Mouse (Mus musculus) stomach, postnatal 0 days (tissue): ENCODE measurements around the gene Ccr7. TPM values are rescaled to one million over a fixed set of nuclear protein-coding genes. Genes with fewer than 3 reads are reported as not detected.

Experiments
- ATAC-seq: fragments of 200-750 bp; cut with Nextera tagmentation; 2 replicates; pipeline ENCODE4 v1.8.0; 2017; ENCODE audit not compliant: low FRiP score, low TSS enrichment
- DNase-seq: peaks from one replicate; pipeline ENCODE4 v3.0.0-alpha.2; 2016; ENCODE audit warnings: low spot score
- H3K27ac ChIP-seq: fragments of 300-500 bp; sonication (generic); replicated peaks from 2 replicates; pipeline ENCODE4 v1.5.1; 2014; ENCODE audit warnings: mild to moderate bottlenecking, control low read depth
- H3K27me3 ChIP-seq: fragments of 300-500 bp; sonication (generic); 2 replicates; pipeline ENCODE4 v1.6.1; 2014; ENCODE audit warnings: low read length; ENCODE audit not compliant: control insufficient read depth, insufficient read depth
- H3K36me3 ChIP-seq: fragments of 300-500 bp; sonication (generic); 2 replicates; pipeline ENCODE4 v1.6.1; 2014; ENCODE audit warnings: low read length, mixed read lengths; ENCODE audit not compliant: control insufficient read depth, insufficient read depth
- H3K4me1 ChIP-seq: fragments of 300-500 bp; sonication (generic); replicated peaks from 2 replicates; pipeline ENCODE4 v1.6.1; 2014; ENCODE audit warnings: antibody characterized with exemption; ENCODE audit not compliant: control insufficient read depth, insufficient read depth
- H3K4me2 ChIP-seq: fragments of 300-500 bp; sonication (generic); replicated peaks from 2 replicates; pipeline ENCODE4 v1.6.1; 2014; ENCODE audit warnings: low read depth, mild to moderate bottlenecking, control low read depth, moderate library complexity
- H3K4me3 ChIP-seq: fragments of 300-500 bp; sonication (generic); 2 replicates; pipeline ENCODE4 v1.5.1; 2014; ENCODE audit warnings: low read depth, low read length, control low read depth
- H3K9ac ChIP-seq: fragments of 300-500 bp; sonication (generic); 2 replicates; pipeline ENCODE4 v1.6.1; 2014; ENCODE audit warnings: mild to moderate bottlenecking, low read length, control low read depth, mixed read lengths
- H3K9me3 ChIP-seq: fragments of 300-500 bp; sonication (generic); 2 replicates; pipeline ENCODE4 v1.6.1; 2016; ENCODE audit warnings: low read length; ENCODE audit not compliant: control insufficient read depth
- CTCF ChIP-seq: IDR thresholded peaks from 2 replicates; pipeline ENCODE4 v1.5.1; 2016; ENCODE audit warnings: antibody characterized with exemption, low read depth, mild to moderate bottlenecking, moderate library complexity
- EP300 ChIP-seq: optimal IDR thresholded peaks from 2 replicates; pipeline ENCODE3; 2016; ENCODE audit warnings: antibody characterized with exemption
- WGBS: fragments of 180-500 bp; shearing (Covaris S2); extraction: QIAGEN DNeasy Blood & Tissue Kit; methylation state at CpG from one replicate; pipeline ENCODE4 v1.1.7; 2014; 5-methylcytosine and 5-hydroxymethylcytosine counted together
- polyA plus RNA-seq: library from polyadenylated mRNA; unstranded; fragments of >200 nt; fragmentation: Nextera tagmentation; extraction: Ambion mirVana; gene quantifications from 2 replicates; pipeline ENCODE4 v1.2.1, GENCODE M21; 2015

Gene Ccr7
- polyA plus RNA-seq, 1 experiment from 2014 or later, result 0.07 TPM

DNA sequence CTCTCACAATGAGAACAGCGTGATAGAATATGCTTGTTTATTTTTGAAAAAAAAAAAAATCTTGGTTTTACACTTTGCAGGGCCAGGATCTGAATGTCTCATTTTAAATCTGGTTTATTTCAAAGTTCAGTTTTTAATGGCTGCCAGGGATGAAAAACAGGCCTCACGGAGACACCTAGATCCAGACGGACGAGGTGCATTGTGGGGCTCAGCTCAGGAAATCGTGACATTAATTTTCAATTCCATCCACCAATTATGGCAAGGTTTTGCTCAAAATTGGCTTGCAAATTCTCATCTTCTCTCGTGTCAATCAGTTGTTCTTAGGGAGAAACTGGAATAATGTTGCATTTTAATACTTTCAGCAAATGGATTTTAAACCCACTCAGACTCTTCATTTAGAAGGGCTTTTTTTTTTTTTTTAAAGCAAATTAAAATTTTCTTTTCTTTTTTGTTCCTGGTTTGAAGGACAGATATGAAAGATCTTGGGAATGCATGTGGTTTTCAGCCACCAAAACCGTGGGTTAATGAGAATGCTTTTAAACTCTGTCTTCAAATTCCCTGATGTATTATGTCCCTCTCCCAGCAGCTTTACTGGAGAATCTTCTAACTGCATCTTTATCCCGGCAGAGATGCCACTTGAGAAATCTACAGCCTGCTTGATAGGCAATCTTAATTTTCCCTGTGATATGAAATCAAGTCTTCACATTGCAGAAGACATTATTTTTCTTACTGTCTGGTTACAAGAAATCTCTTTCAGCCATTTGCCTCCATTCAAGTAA lies 57.7 kb downstream of the Ccr7 start:
- H3K27ac ChIP-seq, result no peak overlapping the region

DNA sequence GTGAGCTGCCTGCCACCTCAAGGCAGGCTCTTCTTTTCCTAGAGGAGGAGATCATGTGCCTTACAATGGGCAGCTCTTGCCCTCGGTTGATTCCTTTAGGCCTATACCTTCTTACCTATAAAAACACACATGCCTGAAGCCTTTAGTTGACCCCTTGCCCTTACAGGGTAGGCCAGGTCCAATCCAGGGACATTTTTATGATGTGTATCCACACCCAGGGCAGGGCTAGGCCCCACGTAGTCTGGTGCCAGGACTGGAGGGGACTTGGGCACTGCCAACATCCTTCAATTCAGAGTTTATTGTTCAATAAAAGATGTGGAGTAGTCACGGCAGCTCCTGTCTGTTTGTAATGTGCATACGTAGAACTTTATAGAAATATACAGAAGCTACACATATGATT lies 58.5 kb downstream of the Ccr7 start:
- no peak for DNase-seq
- WGBS, result 69% methylated on average over 4 of the region's 4 CpGs
- ATAC-seq, result no peak

More for the DNA sequence above, 57.7 kb downstream of the Ccr7 start:
- Histone ChIP-seq H3K4me3 (no peak overlapping the region), H3K9me3 (no peaks in the 10 kb centered on the region), H3K4me2 (no peak overlapping the region), H3K9ac (no peak overlapping the region), H3K27me3 (no peaks in the 10 kb centered on the region), H3K4me1 (no peaks in the 10 kb centered on the region), H3K36me3 (no peaks in the 10 kb centered on the region)
- 68% methylated on average over 8 of the region's 8 CpGs for WGBS
- DNase-seq, result no peak
- ATAC-seq, result no peak
- TF ChIP-seq CTCF (no peak), EP300 (no peak)

DNA sequence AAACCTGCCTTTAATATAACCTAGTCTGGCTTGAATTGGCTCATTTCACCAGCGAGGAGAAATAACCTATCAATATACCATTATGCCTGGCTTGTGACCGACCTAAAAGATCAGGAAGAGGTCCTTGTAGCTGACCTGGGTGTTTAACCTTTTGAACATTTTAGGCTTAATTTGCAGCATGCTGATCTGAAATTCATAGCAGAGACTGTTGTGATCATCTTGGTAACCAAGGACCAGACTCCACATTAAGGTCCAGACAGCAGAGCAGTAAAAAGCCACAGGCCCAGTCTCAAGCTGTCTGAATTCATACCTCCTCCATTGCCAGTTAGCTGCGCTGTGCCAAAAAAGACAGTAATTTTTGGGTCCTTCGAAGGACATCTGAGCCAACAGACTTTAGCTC lies 59.1 kb downstream of the Ccr7 start:
- Histone ChIP-seq H3K27ac (no peak overlapping the region), H3K9me3 (no peaks in the 10 kb centered on the region), H3K4me3 (no peak overlapping the region), H3K9ac (no peak overlapping the region), H3K27me3 (no peaks in the 10 kb centered on the region), H3K36me3 (no peaks in the 10 kb centered on the region), H3K4me2 (no peak overlapping the region), H3K4me1 (no peaks in the 10 kb centered on the region)
- DNase-seq (no peak), ATAC-seq (no peak)
- TF ChIP-seq CTCF (no peak), EP300 (no peak)
- 79% methylated on average over 4 of the region's 4 CpGs for WGBS

More for the DNA sequence above, 58.5 kb downstream of the Ccr7 start:
- Histone ChIP-seq H3K27ac (no peak overlapping the region), H3K9me3 (no peaks in the 10 kb centered on the region), H3K4me3 (no peak overlapping the region), H3K9ac (no peak overlapping the region), H3K4me1 (no peaks in the 10 kb centered on the region), H3K36me3 (no peaks in the 10 kb centered on the region), H3K27me3 (no peaks in the 10 kb centered on the region), H3K4me2 (no peak overlapping the region)
- no peak for TF ChIP-seq CTCF
- TF ChIP-seq EP300, result no peak

DNA sequence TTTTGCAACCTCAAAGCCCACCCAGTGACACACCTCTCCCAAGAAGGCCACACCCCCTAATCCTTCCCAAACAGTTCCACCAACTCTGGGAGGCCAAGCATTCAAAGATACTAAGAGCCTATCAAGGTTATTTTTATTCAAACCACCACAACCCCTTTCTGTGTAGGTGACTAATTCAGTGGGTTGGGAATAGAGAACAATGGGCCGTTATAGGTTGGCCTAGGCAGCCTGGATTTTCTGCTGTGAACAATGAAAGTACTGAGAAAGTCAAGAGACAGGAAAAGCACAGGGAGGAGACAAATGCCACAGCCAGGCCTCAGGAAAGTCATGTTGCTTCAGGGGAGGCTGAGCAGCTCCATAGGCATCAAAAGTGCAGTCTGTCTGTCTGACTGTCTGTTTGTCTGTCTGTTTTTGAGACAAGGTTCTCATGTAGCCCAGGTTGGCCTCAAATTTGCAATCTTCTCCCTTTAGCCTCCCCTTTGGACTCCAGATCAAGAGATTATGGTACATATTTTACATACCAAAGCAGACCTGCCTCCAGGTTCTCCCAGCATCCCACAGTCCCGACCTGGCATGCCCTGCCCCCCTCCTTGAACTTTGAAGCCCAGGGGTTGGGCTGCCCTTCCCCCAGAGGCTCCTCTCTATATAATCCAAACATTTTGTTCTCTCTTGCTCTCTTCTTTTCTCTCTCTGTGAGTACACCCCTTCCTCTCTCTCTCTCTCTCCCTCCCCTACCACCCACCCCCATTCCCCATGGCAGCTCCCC lies 59.8 kb downstream of the Ccr7 start:
- Histone ChIP-seq H3K4me3 (no peak overlapping the region), H3K9ac (no peak overlapping the region), H3K4me2 (no peak overlapping the region), H3K27me3 (no peaks in the 10 kb centered on the region), H3K27ac (no peak overlapping the region), H3K4me1 (no peaks in the 10 kb centered on the region), H3K36me3 (no peaks in the 10 kb centered on the region), H3K9me3 (no peaks in the 10 kb centered on the region)
- DNase-seq, result no peak
- no peak for ATAC-seq
- TF ChIP-seq EP300 (no peak), CTCF (no peak)
- 33% methylated on average over 2 of the region's 2 CpGs for WGBS

Other genes with a start within 250 kb of the Ccr7 start
- 6.6 and 7.0 TPM in 2 replicates for gene Cdc6, start 247.3 kb downstream of the Ccr7 start, polyA plus RNA-seq
- 20.1 and 25.9 TPM in 2 replicates for gene Rara, start 227.3 kb downstream of the Ccr7 start, polyA plus RNA-seq
- 1.9 and 2.1 TPM in 2 replicates for gene Gjd3, start 172.1 kb downstream of the Ccr7 start, polyA plus RNA-seq
- gene Top2a, start 130.9 kb downstream of the Ccr7 start, polyA plus RNA-seq, result 31.6 and 44.5 TPM in 2 replicates
- 228 and 244 TPM in 2 replicates for gene Igfbp4, start 113.8 kb downstream of the Ccr7 start, polyA plus RNA-seq
- 0.82 and 1.1 TPM in 2 replicates for gene Tns4, start 65.8 kb downstream of the Ccr7 start, polyA plus RNA-seq
- gene Smarce1, start 75.9 kb upstream of the Ccr7 start, polyA plus RNA-seq, result 90.3 and 91.6 TPM in 2 replicates
- 0.25 and 0.33 TPM in 2 replicates for gene Krt222, start 89.0 kb upstream of the Ccr7 start, polyA plus RNA-seq
- not detected in 2 replicates for gene Krt24, start 130.2 kb upstream of the Ccr7 start, polyA plus RNA-seq
- 0.12 TPM in 2 replicates for gene Krt25, start 167.9 kb upstream of the Ccr7 start, polyA plus RNA-seq
- gene Krt26, start 182.9 kb upstream of the Ccr7 start, polyA plus RNA-seq, result not detected in 2 replicates
- not detected in 2 replicates for gene Krt27, start 196.0 kb upstream of the Ccr7 start, polyA plus RNA-seq
- 0.10 TPM in 1 of 2 replicates, not detected in the other for gene Krt28, start 219.8 kb upstream of the Ccr7 start, polyA plus RNA-seq
- gene Krt10, start 234.3 kb upstream of the Ccr7 start, polyA plus RNA-seq, result 431 and 466 TPM in 2 replicates